In genomic region chr13:55099726-55100478, GRCm38 (mm10) we compare ENCODE assay signal across 8 mouse cellular contexts. TPM values are rescaled to one million over a fixed set of nuclear protein-coding genes. Genes with fewer than 3 reads are reported as not detected.
DNase-seq lines count a peak whose midpoint lies in the region; ATAC-seq and TF ChIP-seq lines count a peak whose summit lies in the region.

Gene Uimc1, minus strand, starts transcription at chr13:55100300.

- peak; percentile 96 for ATAC-seq in forebrain, embryonic 15.5 days (replicated peaks)
- ATAC-seq in lung, postnatal 0 days, result peak; percentile 89

- peaks cover 8% of the 10 kb centered on the region for H3K4me1 ChIP-seq in forebrain, embryonic 15.5 days
- H3K4me1 ChIP-seq in lung, postnatal 0 days (ENCODE audit: insufficient read depth, low read depth, low read length), result 0 out of 2 replicates have a peak, but pooled peaks cover 3% of the 10 kb centered on the region

- DNase-seq in MN1 (ENCODE audit: low spot score), result peak; percentile 92
- peak; percentile 76 for DNase-seq in cerebellum, adult 11-12 months
- DNase-seq in heart, postnatal 25 days (ENCODE audit: low spot score), result peak; percentile 73
- peak; percentile 63 to 77 for DNase-seq in layer of hippocampus, adult 2 months (ENCODE audit: low spot score in 2 of 2)
- DNase-seq in lung, postnatal 0 days (ENCODE audit: low spot score), result peak; percentile 94
- peak; percentile 60 for DNase-seq in ovary, postnatal 10 days (ENCODE audit: low spot score)
- peak; percentile 93 for DNase-seq in thymus, postnatal 0 days (ENCODE audit: low spot score)

- H3K27ac ChIP-seq in forebrain, embryonic 15.5 days (replicated peaks), result peak within 1 kb of the TSS; percentile 90
- H3K27ac ChIP-seq in layer of hippocampus, adult 2 months, result peak within 1 kb of the TSS; percentile 91
- peak within 1 kb of the TSS; percentile 94 for H3K27ac ChIP-seq in lung, postnatal 0 days (ENCODE audit: low read length)

- peak within 1 kb of the TSS; percentile 50 for H3K4me2 ChIP-seq in forebrain, embryonic 15.5 days (replicated peaks)
- peak within 1 kb of the TSS; percentile 68 for H3K4me2 ChIP-seq in lung, postnatal 0 days (replicated peaks; ENCODE audit: low read depth, low read length)

- H3K27me3 ChIP-seq in forebrain, embryonic 15.5 days, result no peaks in the 10 kb centered on the region
- no peaks in the 10 kb centered on the region for H3K27me3 ChIP-seq in lung, postnatal 0 days (replicated peaks; ENCODE audit: insufficient read depth, low read length)

- H3K4me3 ChIP-seq in forebrain, embryonic 15.5 days, result peak within 1 kb of the TSS; percentile 76
- H3K4me3 ChIP-seq in layer of hippocampus, adult 2 months, result peak within 1 kb of the TSS; percentile 81
- H3K4me3 ChIP-seq in lung, postnatal 0 days (ENCODE audit: low read depth, low read length), result peak within 1 kb of the TSS; percentile 90

- no peaks in the 10 kb centered on the region for H3K36me3 ChIP-seq in forebrain, embryonic 15.5 days
- H3K36me3 ChIP-seq in lung, postnatal 0 days (ENCODE audit: insufficient read depth, low read length), result no peaks in the 10 kb centered on the region

- peak within 1 kb of the TSS; percentile 83 for H3K9ac ChIP-seq in forebrain, embryonic 15.5 days (replicated peaks)
- peak within 1 kb of the TSS; percentile 88 for H3K9ac ChIP-seq in lung, postnatal 0 days (replicated peaks; ENCODE audit: low read depth)

- TF ChIP-seq EP300 in lung, postnatal 0 days (IDR thresholded peaks at IDR 0.05), result no peak

- no peaks in the 10 kb centered on the region for H3K9me3 ChIP-seq in forebrain, embryonic 15.5 days
- no peaks in the 10 kb centered on the region for H3K9me3 ChIP-seq in lung, postnatal 0 days (ENCODE audit: low read length)

- intact Hi-C loops in heart, postnatal 25 days (cut with DNase I), result loop anchor here (2.0 kb wide), 1 partner anchor 79 kb away; no protein-coding TSS in a partner anchor

- peak; percentile 66 for TF ChIP-seq CTCF in layer of hippocampus, adult 2 months (conservative IDR thresholded peaks at IDR 0.05)
- peak; percentile 63 for TF ChIP-seq CTCF in lung, postnatal 0 days (IDR thresholded peaks at IDR 0.05)

- WGBS in forebrain, embryonic 15.5 days, result under 1% methylated on average over 76 of the region's 81 CpGs
- 3% methylated on average over 57 of the region's 81 CpGs for WGBS in lung, postnatal 0 days

RNA-seq across cellular contexts. Expression of gene Uimc1, which starts in this region (rescaled TPM):
- polyA plus RNA-seq in forebrain, embryonic 15.5 days (2015; fragmentation: Nextera tagmentation; extraction: Ambion mirVana), result 21.9 and 23.9 TPM in 2 replicates
- total RNA-seq in heart, postnatal 25 days (2021), result 10 to 100 TPM; 21.7 to 24.5 TPM
- total RNA-seq in layer of hippocampus, adult 2 months (2021), result 10 to 100 TPM; 27.9 to 28.5 TPM
- 21.6 and 24.3 TPM in 2 replicates for polyA plus RNA-seq in lung, postnatal 0 days (2015; fragmentation: Nextera tagmentation; extraction: Ambion mirVana)
- 26.9 and 29.5 TPM in 2 replicates for polyA plus RNA-seq in thymus, postnatal 0 days (2015; fragmentation: Nextera tagmentation; extraction: Ambion mirVana)

Comparison
In these comparisons a context has a peak if more than half of its experiments do, and no peak if none do; other contexts are left out.
1. Peak in every context shown above with its lines: DNase-seq, ATAC-seq, H3K4me3 ChIP-seq and H3K27ac ChIP-seq.